Mouse (Mus musculus) olfactory bulb, adult 2 months (tissue): ENCODE measurements around the gene Nek7. TPM values are rescaled to one million over a fixed set of nuclear protein-coding genes. Genes with fewer than 3 reads are reported as not detected.

ENCODE experiments used
- H3K27ac ChIP-seq: fragments of 200-500 bp; 2 replicates; pipeline ENCODE4 v1.5.1; 2012; ENCODE audit warnings: low read depth, low read length; ENCODE audit not compliant: insufficient read depth
- H3K4me1 ChIP-seq: fragments of 200-500 bp; 2 replicates; pipeline ENCODE4 v1.6.1; 2012; ENCODE audit warnings: low read length; ENCODE audit not compliant: control insufficient read depth, insufficient read depth
- H3K4me3 ChIP-seq: fragments of 200-500 bp; 2 replicates; pipeline ENCODE4 v1.5.1; 2012; ENCODE audit warnings: mild to moderate bottlenecking, low read depth, low read length, moderate library complexity; ENCODE audit not compliant: insufficient read depth
- CTCF ChIP-seq: fragments of 200-500 bp; IDR thresholded peaks from 2 replicates; pipeline ENCODE4 v1.5.1; 2012; ENCODE audit warnings: low read depth, mild to moderate bottlenecking, low read length, moderate library complexity; ENCODE audit not compliant: insufficient read depth
- POLR2A ChIP-seq: fragments of 200-500 bp; IDR thresholded peaks from 2 replicates; pipeline ENCODE4 v1.6.1; 2012; ENCODE audit warnings: mild to moderate bottlenecking, low read depth, low read length, moderate library complexity; ENCODE audit not compliant: insufficient read depth
- WGBS: fragments of 180-500 bp; shearing (Covaris S2); methylation state at CpG from one replicate; pipeline ENCODE4 v1.1.7; 2018; 5-methylcytosine and 5-hydroxymethylcytosine counted together
- polyA plus RNA-seq: library from polyadenylated mRNA; stranded (reverse); fragments of >200 nt; gene quantifications from 2 replicates; pipeline ENCODE4 v1.2.4, GENCODE M21; 2012; ENCODE audit warnings: low replicate concordance; ENCODE audit not compliant: missing spikeins, insufficient read depth, insufficient read length

Gene Nek7
- polyA plus RNA-seq, 1 experiment: not detected

DNA sequence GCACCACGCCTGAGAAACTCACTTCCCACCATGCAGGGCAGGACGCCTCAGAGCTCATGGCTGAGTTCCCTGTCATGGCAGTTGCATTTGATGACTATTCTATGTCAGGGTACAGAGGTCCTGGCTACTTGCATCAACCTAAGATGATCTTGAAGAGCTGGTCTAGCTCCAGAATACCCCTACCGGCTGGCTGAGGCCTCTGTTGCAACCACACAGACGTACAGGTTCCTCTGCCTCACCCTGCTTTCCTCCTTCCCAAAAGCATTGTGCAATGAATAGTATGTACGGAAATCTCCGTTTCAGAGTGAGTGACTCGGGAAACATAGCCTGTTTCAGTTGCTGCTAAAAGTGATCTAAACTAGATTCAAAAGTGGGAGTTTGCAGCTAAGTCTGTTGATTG lies 37.7 kb downstream of the Nek7 start:
- H3K27ac ChIP-seq: no peak overlapping the region
- TF ChIP-seq CTCF (no peak), POLR2A (no peak)
- no peak overlapping the region for H3K4me3 ChIP-seq
- WGBS: 89% methylated on average over 7 of the region's 7 CpGs
- no peaks in the 10 kb centered on the region for H3K4me1 ChIP-seq

DNA sequence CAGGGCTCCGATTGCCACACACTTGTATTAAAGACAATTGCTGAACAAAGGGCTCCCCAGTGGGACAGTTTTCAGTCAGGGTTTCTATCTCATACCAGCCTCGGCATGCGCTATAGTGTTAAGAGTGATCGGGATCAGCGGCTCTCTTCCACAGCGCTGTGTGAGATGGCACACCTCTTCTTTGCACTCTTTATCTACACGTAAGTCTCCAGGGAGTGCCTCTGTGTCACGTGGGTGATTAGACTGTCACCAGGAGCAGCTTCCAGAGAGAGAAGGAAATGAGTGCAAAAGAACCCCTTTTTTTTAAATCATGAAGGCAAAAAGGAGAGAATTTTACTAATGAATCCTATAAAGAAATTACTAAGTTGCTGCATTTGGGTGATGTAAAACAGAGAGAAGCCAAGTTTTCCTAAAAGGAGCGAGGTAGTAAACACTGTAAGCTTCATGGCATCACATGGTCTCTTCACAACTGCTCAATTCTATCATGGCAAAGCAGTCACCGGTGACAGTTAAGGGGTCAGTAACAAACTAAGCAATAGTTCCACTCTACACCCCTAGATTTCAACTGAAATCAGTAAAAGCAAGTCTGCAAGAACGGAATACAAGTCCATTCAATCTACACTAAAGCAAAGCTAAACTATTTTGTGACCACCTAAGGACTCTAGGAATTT lies 40.0 kb downstream of the Nek7 start:
- no peak overlapping the region for H3K4me3 ChIP-seq
- WGBS: 85% methylated on average over 11 of the region's 11 CpGs
- no peak for TF ChIP-seq CTCF
- no peak for TF ChIP-seq POLR2A
- peaks cover 3% of the 10 kb centered on the region; the same call in 1 of the 2 replicates for H3K4me1 ChIP-seq
- H3K27ac ChIP-seq: no peak overlapping the region

DNA sequence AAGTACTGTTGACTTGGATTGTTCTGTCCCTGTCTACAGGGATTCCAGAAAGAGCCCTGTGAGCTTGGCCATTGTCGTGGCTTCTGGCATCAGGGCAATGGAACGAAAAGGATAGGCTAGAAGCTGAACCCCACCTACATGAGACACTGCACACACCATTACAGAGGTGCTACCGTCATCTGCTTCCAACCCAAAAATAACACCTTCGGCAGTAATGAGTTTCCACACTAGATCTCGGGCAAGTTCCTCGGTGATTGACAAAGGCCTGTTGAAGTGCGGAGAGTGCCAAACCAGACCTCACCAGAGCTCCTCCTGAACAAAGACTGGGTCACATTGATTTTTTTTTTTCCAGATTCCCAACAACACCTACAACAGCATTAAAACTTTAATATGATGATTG lies 40.7 kb downstream of the Nek7 start:
- H3K27ac ChIP-seq: no peak overlapping the region
- 93% methylated on average over 7 of the region's 7 CpGs for WGBS
- TF ChIP-seq CTCF (no peak), POLR2A (no peak)
- H3K4me1 ChIP-seq: peaks cover 3% of the 10 kb centered on the region; the same call in 1 of the 2 replicates
- no peak overlapping the region for H3K4me3 ChIP-seq

DNA sequence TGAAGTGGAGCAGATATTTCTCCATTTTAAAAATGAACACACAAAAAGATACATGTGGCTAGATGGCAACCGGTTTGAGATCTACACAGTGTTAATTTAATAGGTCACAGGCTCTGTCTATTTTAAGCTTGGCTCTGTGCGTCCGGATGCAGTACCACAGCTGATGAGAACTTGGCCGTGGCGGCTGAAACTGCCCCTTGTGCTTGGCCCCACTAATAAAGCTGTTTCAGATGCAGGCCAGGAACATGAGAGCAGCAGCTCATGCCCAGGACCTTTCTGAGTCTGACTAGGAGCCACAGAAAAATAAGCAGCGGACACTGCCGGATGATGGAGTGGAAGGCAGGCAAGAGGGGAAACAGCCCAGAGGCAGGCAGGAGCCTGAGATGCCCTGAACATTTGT lies 43.1 kb downstream of the Nek7 start:
- TF ChIP-seq CTCF (no peak), POLR2A (no peak)
- Histone ChIP-seq H3K4me3 (no peak overlapping the region), H3K4me1 (peaks cover 5% of the 10 kb centered on the region; the same call in 1 of the 2 replicates), H3K27ac (no peak overlapping the region)
- 38% methylated on average over 7 of the region's 7 CpGs for WGBS

DNA sequence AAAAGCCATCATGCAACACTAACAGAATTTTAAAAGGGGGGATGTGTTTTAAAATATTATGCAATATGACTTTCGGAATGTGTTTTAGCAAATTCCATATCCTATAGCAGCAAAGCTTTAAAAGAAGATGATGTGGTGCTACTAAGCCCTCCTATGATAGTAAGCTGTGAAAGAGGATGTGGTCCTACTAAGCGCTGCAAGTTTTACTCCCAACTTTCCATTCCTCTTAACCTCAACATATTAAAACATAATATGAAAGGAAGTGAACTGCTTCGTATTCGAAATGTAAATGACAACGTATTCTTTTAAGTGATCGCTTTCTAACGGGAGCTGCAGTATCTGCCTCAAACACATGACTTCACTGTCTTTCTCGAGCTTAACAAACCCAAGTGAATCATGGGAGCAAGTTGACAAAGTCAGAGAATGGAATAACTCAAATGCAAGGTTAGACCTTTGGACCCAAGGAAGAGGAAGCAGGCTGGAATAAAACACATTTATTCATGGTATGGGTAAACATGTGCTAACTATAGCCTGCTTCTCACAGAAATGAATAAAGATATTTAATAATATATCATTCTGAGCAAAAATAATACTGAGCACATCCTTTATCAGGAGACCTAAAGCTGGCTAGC lies 43.8 kb downstream of the Nek7 start:
- TF ChIP-seq CTCF: no peak
- no peak for TF ChIP-seq POLR2A
- Histone ChIP-seq H3K27ac (no peak overlapping the region), H3K4me3 (no peak overlapping the region), H3K4me1 (peaks cover 5% of the 10 kb centered on the region; the same call in 1 of the 2 replicates)
- 91% methylated on average over 8 of the region's 8 CpGs for WGBS

DNA sequence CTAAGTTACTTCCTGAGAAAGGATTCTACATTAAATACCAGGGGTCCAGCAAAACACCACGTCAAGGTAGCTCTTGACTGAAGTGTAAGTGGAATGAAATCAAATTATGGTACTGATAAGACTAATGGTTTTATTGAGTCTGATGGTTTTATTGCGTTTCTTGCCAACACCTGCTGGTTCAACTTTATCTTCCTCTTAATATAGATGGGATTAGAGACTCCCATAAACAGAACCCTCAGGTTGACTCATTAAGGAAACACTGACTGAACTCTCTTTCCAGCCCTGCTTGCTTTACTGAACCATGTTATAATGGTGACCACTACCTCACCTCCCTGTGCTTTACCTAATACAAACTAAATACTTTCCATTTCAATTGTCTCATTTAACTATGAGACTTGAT lies 44.3 kb downstream of the Nek7 start:
- WGBS: 91% methylated on average over 2 of the region's 2 CpGs
- TF ChIP-seq POLR2A: no peak
- no peak for TF ChIP-seq CTCF
- H3K27ac ChIP-seq: no peak overlapping the region
- no peak overlapping the region for H3K4me3 ChIP-seq
- peaks cover 5% of the 10 kb centered on the region; the same call in 1 of the 2 replicates for H3K4me1 ChIP-seq

DNA sequence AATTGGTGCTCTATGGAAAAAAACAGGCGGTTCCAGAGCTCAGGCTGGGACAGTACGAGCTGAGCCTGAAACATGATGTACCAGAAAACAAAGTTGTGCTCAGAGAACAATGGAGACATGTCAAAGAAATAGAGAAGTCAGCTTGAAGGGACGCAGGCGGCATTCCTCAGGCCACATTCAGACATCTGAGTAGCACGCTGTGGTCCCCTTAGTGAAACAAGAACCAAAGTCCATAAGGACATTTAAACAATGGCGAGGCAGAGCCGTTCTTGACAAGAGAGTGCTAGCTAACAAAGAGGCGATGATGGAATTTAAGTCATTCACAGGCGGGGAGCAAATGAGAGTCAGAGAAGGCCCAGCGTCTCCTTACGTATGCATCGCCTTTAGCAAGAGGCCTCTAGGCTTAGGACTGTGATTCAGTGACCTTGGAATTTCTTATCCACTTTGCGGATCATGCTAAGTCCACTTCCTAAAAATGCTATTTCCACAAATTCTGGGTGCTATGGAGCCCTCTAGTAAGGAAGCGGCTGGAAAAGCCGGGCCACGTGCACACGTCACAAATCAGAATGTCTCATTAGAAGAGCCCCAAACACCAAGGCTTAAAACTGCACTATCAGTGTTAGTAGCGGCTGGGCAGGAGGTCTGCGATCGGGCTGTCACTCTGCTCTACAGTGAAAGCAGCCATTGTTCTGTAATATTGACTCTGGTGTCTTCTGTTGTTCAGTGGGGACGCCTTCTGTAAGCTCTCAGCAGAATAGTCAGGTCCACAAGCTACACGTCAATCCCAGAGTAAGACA lies 48.2 kb downstream of the Nek7 start:
- Histone ChIP-seq H3K4me1 (peaks cover 5% of the 10 kb centered on the region; the same call in 1 of the 2 replicates), H3K4me3 (no peak overlapping the region), H3K27ac (no peak overlapping the region)
- WGBS: 77% methylated on average over 22 of the region's 22 CpGs
- TF ChIP-seq CTCF (no peak), POLR2A (no peak)

DNA sequence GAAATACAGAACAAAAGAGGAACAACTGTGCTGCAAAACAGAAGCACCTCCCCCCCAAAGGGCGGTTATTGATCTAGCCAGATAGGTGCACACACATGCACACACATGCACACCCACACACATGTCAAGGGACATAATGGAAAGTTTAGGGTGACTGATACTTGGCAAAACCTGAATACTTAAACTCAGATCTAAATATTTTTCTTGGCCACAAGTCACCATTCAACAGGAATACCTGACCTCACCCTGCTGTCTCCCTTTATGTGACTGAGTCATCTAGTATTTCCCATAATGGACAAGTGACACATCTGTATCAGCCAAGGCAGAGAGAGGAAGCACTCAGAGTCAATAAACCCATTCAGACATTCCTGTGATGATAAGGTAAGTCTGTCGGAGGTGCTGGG lies 48.9 kb downstream of the Nek7 start:
- WGBS: 96% methylated on average over 2 of the region's 2 CpGs
- H3K4me3 ChIP-seq: no peak overlapping the region
- H3K4me1 ChIP-seq: 0 out of 2 replicates have a peak, but pooled peaks cover 4% of the 10 kb centered on the region
- TF ChIP-seq POLR2A (no peak), CTCF (no peak)
- H3K27ac ChIP-seq: no peak overlapping the region
